Mouse (Mus musculus): ENCODE measurements around the gene Ctcfl. TPM values are rescaled to one million over a fixed set of nuclear protein-coding genes. Genes with fewer than 3 reads are reported as not detected.

Gene Ctcfl
- polyA plus RNA-seq, 1 experiment from 2014 or later = 0.08 TPM

DNA sequence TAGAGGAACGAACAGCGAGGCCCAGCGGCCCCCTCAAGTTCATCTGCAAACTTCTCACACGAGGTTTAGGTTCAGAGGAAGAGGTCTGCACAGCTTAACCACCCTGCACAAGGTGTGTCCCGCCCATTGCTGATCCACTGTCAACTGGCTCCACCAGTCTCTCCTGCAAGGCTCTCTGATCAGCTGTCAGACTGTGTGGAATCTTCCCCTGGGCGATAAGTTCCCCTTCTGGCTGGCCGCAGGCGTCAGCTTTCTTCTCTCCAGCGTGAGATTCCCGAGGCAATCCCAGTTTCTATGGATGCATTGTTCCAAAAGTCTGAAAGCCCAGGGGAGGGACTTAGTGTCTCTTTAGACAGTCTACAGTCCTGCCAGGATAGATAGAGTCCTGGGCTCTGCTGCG is 61.1 kb downstream of the Ctcfl start:
- Histone ChIP-seq H3K4me3 (ENCODE audit: low read length) (no peak overlapping the region), H3K4me2 (ENCODE audit: low read length) (no peak overlapping the region), H3K9ac (ENCODE audit: low read depth, low read length) (no peak overlapping the region), H3K27ac (ENCODE audit: low read depth, low read length) (no peak overlapping the region), H3K27me3 (replicated peaks; ENCODE audit: control insufficient read depth, insufficient read depth, low read length) (no peaks in the 10 kb centered on the region), H3K4me1 (ENCODE audit: control insufficient read depth, insufficient read depth, low read depth, low read length) (no peaks in the 10 kb centered on the region), H3K36me3 (ENCODE audit: control insufficient read depth, insufficient read depth, low read length) (no peaks in the 10 kb centered on the region), H3K9me3 (ENCODE audit: control insufficient read depth, low read length) (no peaks in the 10 kb centered on the region)
- ATAC-seq = no peak
- 48% methylated on average over 11 of the region's 11 CpGs for WGBS

DNA sequence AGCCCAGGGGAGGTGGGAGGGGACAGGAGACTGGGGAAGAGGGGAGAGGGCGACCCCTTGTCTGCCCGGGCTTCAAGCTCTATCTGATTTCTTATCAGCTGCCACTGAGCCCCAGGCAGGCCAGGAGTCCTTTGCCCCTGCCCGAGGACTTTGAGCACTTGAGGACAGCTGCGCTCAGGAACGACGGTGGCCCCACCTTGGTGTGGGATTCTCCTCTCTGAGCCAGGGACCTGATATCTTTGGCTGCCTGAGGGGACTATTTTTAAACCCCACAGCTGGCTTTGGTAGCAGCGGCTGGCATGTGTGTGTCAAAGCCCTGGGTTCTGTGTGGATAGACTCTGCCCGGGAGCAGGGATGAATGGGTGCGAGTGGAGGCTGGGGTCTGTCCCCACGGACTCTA is 61.7 kb downstream of the Ctcfl start:
- H3K4me3 ChIP-seq (ENCODE audit: low read length) = no peak overlapping the region
- no peaks in the 10 kb centered on the region for H3K4me1 ChIP-seq (ENCODE audit: control insufficient read depth, insufficient read depth, low read depth, low read length)
- no peaks in the 10 kb centered on the region for H3K36me3 ChIP-seq (ENCODE audit: control insufficient read depth, insufficient read depth, low read length)
- H3K9ac ChIP-seq (ENCODE audit: low read depth, low read length) = no peak overlapping the region
- H3K9me3 ChIP-seq (ENCODE audit: control insufficient read depth, low read length) = no peaks in the 10 kb centered on the region
- no peak for ATAC-seq
- H3K4me2 ChIP-seq (ENCODE audit: low read length) = no peak overlapping the region
- no peak overlapping the region for H3K27ac ChIP-seq (ENCODE audit: low read depth, low read length)
- H3K27me3 ChIP-seq (replicated peaks; ENCODE audit: control insufficient read depth, insufficient read depth, low read length) = no peaks in the 10 kb centered on the region
- 67% methylated on average over 10 of the region's 10 CpGs for WGBS

DNA sequence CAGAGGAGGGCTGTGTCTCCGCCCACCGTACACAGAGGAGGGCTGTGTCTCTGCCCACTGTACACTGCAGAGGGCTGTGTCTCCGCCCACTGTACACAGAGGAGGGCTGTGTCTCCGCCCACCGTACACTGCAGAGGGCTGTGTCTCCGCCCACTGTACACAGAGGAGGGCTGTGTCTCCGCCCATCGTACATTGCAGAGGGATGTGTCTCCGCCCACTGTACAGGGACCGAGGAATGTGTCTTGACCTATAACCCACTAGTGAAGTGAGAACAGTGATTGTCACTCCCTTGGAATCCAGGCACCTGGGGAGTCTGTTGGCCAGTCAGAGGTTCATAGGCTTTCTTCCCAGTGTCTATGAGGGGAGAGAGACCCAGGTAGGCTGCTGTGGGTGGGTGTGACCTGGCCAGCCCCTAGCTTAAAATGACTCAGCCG is 62.4 kb downstream of the Ctcfl start:
- H3K9ac ChIP-seq (ENCODE audit: low read depth, low read length) = no peak overlapping the region
- no peaks in the 10 kb centered on the region for H3K27me3 ChIP-seq (replicated peaks; ENCODE audit: control insufficient read depth, insufficient read depth, low read length)
- H3K27ac ChIP-seq (ENCODE audit: low read depth, low read length) = no peak overlapping the region
- H3K9me3 ChIP-seq (ENCODE audit: control insufficient read depth, low read length) = no peaks in the 10 kb centered on the region
- no peak for ATAC-seq
- WGBS = 81% methylated on average over 9 of the region's 11 CpGs
- H3K4me3 ChIP-seq (ENCODE audit: low read length) = no peak overlapping the region
- H3K36me3 ChIP-seq (ENCODE audit: control insufficient read depth, insufficient read depth, low read length) = no peaks in the 10 kb centered on the region
- no peaks in the 10 kb centered on the region for H3K4me1 ChIP-seq (ENCODE audit: control insufficient read depth, insufficient read depth, low read depth, low read length)
- H3K4me2 ChIP-seq (ENCODE audit: low read length) = no peak overlapping the region

DNA sequence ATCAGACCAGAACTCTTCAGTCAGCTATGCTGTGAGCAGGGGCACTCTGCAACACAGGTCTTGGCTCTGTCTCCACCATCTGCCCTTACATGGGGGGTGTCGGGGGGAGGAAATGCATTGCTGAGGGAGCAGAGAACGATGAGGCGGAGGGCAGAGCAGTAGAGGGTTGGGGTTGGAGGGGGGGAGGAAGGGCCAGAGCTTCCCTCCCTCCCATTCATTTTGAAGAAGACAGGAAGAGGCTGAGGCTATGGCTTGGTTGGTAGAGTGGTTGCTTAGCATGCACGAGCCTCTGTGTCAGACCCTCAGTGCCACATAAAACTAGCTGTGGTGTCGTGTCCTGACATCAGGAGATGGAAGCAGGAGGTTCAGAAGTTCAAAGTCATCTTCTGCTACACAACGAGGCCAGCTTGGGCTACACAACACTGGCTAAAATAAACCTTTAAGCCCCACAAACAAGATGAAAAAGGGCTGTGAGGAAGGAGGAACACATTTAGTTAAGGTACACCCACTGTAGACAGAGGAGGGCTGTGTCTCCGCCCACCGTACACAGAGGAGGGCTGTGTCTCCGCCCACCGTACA is 62.9 kb downstream of the Ctcfl start:
- H3K4me3 ChIP-seq (ENCODE audit: low read length) = no peak overlapping the region
- no peaks in the 10 kb centered on the region for H3K27me3 ChIP-seq (replicated peaks; ENCODE audit: control insufficient read depth, insufficient read depth, low read length)
- H3K9ac ChIP-seq (ENCODE audit: low read depth, low read length) = no peak overlapping the region
- H3K9me3 ChIP-seq (ENCODE audit: control insufficient read depth, low read length) = no peaks in the 10 kb centered on the region
- H3K36me3 ChIP-seq (ENCODE audit: control insufficient read depth, insufficient read depth, low read length) = no peaks in the 10 kb centered on the region
- ATAC-seq = no peak
- no peak overlapping the region for H3K4me2 ChIP-seq (ENCODE audit: low read length)
- 85% methylated on average over 10 of the region's 10 CpGs for WGBS
- H3K27ac ChIP-seq (ENCODE audit: low read depth, low read length) = no peak overlapping the region
- no peaks in the 10 kb centered on the region for H3K4me1 ChIP-seq (ENCODE audit: control insufficient read depth, insufficient read depth, low read depth, low read length)

DNA sequence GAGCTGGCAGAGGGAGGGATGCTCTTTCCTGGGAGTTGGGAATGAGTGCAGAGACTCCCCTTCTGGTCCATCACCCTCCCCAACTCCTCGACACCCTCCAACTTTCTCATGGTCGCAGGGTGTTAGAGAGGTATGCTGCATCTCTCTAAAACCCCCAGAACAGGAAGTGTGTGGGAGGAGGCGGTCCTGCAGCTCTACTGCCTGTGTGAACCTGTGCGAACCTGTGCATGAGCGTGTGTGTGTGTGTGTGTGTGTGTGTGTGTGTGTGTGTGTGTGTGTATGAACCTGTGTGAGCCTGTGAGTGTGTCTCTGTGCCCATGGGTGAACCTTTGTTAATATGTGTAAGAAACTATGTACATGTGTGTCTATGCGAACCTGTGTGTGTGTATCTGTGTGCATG is 65.5 kb downstream of the Ctcfl start:
- no peaks in the 10 kb centered on the region for H3K9me3 ChIP-seq (ENCODE audit: control insufficient read depth, low read length)
- no peaks in the 10 kb centered on the region for H3K4me1 ChIP-seq (ENCODE audit: control insufficient read depth, insufficient read depth, low read depth, low read length)
- ATAC-seq = no peak
- H3K27me3 ChIP-seq (replicated peaks; ENCODE audit: control insufficient read depth, insufficient read depth, low read length) = no peaks in the 10 kb centered on the region
- WGBS = 89% methylated on average over 6 of the region's 6 CpGs
- H3K36me3 ChIP-seq (ENCODE audit: control insufficient read depth, insufficient read depth, low read length) = no peaks in the 10 kb centered on the region
- no peak overlapping the region for H3K9ac ChIP-seq (ENCODE audit: low read depth, low read length)
- no peak overlapping the region for H3K4me3 ChIP-seq (ENCODE audit: low read length)
- no peak overlapping the region for H3K27ac ChIP-seq (ENCODE audit: low read depth, low read length)
- H3K4me2 ChIP-seq (ENCODE audit: low read length) = no peak overlapping the region

DNA sequence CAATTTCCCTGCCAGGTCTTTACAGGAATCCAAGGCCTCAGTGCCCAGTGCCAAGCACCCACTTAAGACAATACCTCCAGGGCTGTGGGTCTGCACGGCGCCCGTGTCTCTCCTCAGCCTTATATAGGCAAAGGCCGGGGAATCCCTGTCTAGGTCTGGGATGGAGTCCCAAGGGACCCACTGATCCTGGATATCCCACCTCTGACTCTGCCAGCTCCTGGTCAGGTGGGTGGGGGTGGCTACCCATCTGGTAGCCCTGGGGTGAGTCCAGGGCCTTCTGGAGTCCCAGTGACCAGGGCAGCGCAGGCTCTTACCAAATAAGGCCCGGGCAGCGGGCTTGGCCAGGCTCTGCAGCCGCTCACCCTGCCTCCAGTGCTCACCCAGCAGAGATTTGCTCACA is 66.4 kb downstream of the Ctcfl start:
- Histone ChIP-seq H3K9ac (ENCODE audit: low read depth, low read length) (no peak overlapping the region), H3K9me3 (ENCODE audit: control insufficient read depth, low read length) (no peaks in the 10 kb centered on the region), H3K36me3 (ENCODE audit: control insufficient read depth, insufficient read depth, low read length) (no peaks in the 10 kb centered on the region), H3K4me3 (ENCODE audit: low read length) (no peak overlapping the region), H3K27me3 (replicated peaks; ENCODE audit: control insufficient read depth, insufficient read depth, low read length) (no peaks in the 10 kb centered on the region), H3K4me2 (ENCODE audit: low read length) (no peak overlapping the region), H3K27ac (ENCODE audit: low read depth, low read length) (no peak overlapping the region), H3K4me1 (ENCODE audit: control insufficient read depth, insufficient read depth, low read depth, low read length) (no peaks in the 10 kb centered on the region)
- no peak for ATAC-seq
- WGBS = 92% methylated on average over 8 of the region's 8 CpGs

DNA sequence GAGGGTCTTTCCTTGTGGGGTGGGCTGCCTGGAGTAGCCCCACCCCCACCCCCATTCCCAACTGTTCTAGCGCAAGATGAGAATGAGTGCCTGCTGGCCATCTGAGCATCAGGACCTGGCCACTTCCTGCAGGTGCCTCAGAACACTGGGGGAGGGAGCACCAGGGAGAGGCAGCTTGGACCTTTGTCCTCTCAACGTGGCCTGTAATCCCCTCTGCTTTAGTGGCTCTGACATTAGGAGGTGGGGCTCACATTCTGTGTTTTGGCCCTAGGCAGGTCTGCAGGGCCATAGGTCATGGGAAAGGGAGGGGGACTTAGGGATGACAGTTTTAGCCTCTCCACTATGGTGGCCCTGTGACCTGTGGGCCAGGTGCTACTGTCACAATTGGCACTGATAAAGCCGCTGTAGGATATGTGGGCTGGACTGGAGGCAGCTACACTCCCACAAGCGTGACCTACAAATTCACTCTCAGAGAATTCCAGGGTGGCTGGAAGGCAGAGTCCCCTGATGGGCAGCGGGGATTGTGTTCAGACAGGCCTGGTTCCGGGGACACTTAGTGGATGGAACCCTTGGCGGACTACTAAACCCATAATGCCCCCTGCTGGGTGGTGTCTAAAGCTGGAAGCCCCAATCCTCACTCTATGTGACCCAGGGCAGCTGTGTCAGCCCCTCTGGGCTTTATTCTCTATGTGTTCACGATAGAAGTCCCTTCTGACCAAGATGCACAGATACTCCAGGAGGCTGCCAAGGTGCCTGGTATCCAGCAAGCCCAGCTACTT is 68.5 kb downstream of the Ctcfl start:
- no peaks in the 10 kb centered on the region for H3K36me3 ChIP-seq (ENCODE audit: control insufficient read depth, insufficient read depth, low read length)
- H3K4me1 ChIP-seq (ENCODE audit: control insufficient read depth, insufficient read depth, low read depth, low read length) = no peaks in the 10 kb centered on the region
- no peak for ATAC-seq
- no peaks in the 10 kb centered on the region for H3K27me3 ChIP-seq (replicated peaks; ENCODE audit: control insufficient read depth, insufficient read depth, low read length)
- no peaks in the 10 kb centered on the region for H3K9me3 ChIP-seq (ENCODE audit: control insufficient read depth, low read length)
- no peak overlapping the region for H3K4me3 ChIP-seq (ENCODE audit: low read length)
- H3K27ac ChIP-seq (ENCODE audit: low read depth, low read length) = no peak overlapping the region
- 44% methylated on average over 8 of the region's 8 CpGs for WGBS
- no peak overlapping the region for H3K9ac ChIP-seq (ENCODE audit: low read depth, low read length)
- no peak overlapping the region for H3K4me2 ChIP-seq (ENCODE audit: low read length)

DNA sequence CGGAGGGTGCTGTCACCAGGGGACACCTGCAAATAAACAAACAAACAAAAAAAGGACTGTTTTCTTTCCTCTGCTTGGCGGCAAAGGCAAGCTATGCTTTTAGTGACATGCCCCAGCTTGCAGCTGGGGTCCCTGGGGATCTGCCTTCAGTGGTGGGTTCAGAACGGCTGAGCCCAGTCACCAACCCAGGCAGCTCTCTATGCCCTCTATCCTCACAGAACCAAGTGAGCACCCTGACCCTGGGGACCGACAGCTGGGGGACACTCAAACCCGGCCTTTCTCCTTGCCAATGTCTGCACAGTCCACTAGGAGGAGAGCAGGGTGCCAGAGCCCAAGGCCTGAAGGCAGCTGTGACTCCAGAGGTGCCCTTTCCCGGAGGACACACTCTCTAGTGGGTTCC is 69.5 kb downstream of the Ctcfl start:
- WGBS = 54% methylated on average over 6 of the region's 6 CpGs
- Histone ChIP-seq H3K9ac (ENCODE audit: low read depth, low read length) (no peak overlapping the region), H3K9me3 (ENCODE audit: control insufficient read depth, low read length) (no peaks in the 10 kb centered on the region), H3K4me3 (ENCODE audit: low read length) (no peak overlapping the region), H3K27ac (ENCODE audit: low read depth, low read length) (no peak overlapping the region), H3K4me2 (ENCODE audit: low read length) (no peak overlapping the region), H3K36me3 (ENCODE audit: control insufficient read depth, insufficient read depth, low read length) (no peaks in the 10 kb centered on the region), H3K27me3 (replicated peaks; ENCODE audit: control insufficient read depth, insufficient read depth, low read length) (no peaks in the 10 kb centered on the region), H3K4me1 (ENCODE audit: control insufficient read depth, insufficient read depth, low read depth, low read length) (no peaks in the 10 kb centered on the region)
- no peak for ATAC-seq

DNA sequence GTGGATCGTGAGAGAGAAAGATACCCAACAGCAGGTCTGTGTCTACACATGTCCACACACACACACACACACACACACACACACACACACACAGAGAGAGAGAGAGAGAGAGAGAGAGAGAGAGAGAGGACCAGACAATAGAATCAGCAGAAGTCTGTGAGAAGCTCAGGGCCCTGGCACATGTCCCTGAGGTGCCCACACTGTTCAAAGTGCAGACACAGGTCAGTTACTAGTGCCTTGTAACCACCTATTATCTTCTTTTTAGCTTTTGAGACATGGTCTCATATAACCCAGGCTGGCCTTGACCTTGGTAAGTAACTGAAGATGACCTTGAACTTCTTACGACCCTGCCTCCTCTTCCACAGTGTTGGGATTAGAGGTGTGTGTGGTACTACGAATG is 70.1 kb downstream of the Ctcfl start:
- 92% methylated on average over 3 of the region's 3 CpGs for WGBS
- ATAC-seq = no peak
- no peaks in the 10 kb centered on the region for H3K27me3 ChIP-seq (replicated peaks; ENCODE audit: control insufficient read depth, insufficient read depth, low read length)

More for the DNA sequence above, 70.1 kb downstream of the Ctcfl start:
- no peaks in the 10 kb centered on the region for H3K36me3 ChIP-seq (ENCODE audit: control insufficient read depth, insufficient read depth, low read length)
- H3K9ac ChIP-seq (ENCODE audit: low read depth, low read length) = no peak overlapping the region
- no peak overlapping the region for H3K4me2 ChIP-seq (ENCODE audit: low read length)
- no peak overlapping the region for H3K27ac ChIP-seq (ENCODE audit: low read depth, low read length)
- H3K4me1 ChIP-seq (ENCODE audit: control insufficient read depth, insufficient read depth, low read depth, low read length) = no peaks in the 10 kb centered on the region
- no peaks in the 10 kb centered on the region for H3K9me3 ChIP-seq (ENCODE audit: control insufficient read depth, low read length)
- no peak overlapping the region for H3K4me3 ChIP-seq (ENCODE audit: low read length)
